In the genomic region with DNA sequence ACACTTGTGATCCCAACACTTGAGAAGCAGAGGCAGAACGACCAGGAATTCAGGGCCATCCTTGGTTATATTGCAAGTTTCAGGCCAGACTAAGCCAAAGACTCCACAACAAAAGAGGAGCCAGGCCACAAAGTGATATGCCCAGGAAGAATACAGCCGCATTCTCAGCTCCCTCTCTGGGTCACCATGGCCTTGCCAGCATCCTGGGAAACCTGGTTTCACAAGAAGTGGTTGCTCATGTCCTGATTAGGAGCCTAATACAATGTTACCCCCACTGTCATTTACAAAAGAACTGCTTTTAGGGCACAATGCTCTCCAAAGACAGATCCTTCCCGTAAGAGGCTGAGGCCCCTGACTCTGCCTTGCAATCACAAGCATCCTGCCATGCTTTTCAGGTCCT, we compare ENCODE assay signal across 16 mouse cellular contexts.
"Had no signal": no experiment of that assay in that cellular context is flagged by ENCODE, and none has a peak within 500 bp of the region (broad histone marks: within the 10 kb centered on the region; RNA-seq: fewer than 3 reads in every experiment).

No protein-coding gene starts in this region.

- H3K4me3 ChIP-seq: lung, embryonic 15.5 days; megakaryocyte, embryonic 14.5 days; midbrain, embryonic 13.5 days; midbrain, embryonic 15.5 days; neural tube, embryonic 12.5 days; stomach, embryonic 15.5 days had no signal

- H3K9ac ChIP-seq: liver, postnatal 0 days; lung, embryonic 15.5 days; midbrain, embryonic 13.5 days; midbrain, embryonic 15.5 days; neural tube, embryonic 12.5 days; stomach, embryonic 15.5 days had no signal

- H3K27me3 ChIP-seq: lung, embryonic 15.5 days; megakaryocyte, embryonic 14.5 days; midbrain, embryonic 13.5 days; midbrain, embryonic 15.5 days; neural tube, embryonic 12.5 days; stomach, embryonic 15.5 days had no signal

- H3K36me3 ChIP-seq: lung, embryonic 15.5 days; midbrain, embryonic 13.5 days; midbrain, embryonic 15.5 days; neural tube, embryonic 12.5 days; stomach, embryonic 15.5 days had no signal

- H3K4me1 ChIP-seq: lung, embryonic 15.5 days; megakaryocyte, embryonic 14.5 days; midbrain, embryonic 13.5 days; midbrain, embryonic 15.5 days; neural tube, embryonic 12.5 days; stomach, embryonic 15.5 days had no signal

- H3K27ac ChIP-seq: lung, embryonic 15.5 days; macrophage; midbrain, embryonic 13.5 days; midbrain, embryonic 15.5 days; neural tube, embryonic 12.5 days; stomach, embryonic 15.5 days; stomach, postnatal 0 days had no signal

- DNase-seq: liver, postnatal 0 days; lung, adult 2 months; lung, postnatal 14 days; lung, postnatal 36 days; right cerebral cortex, postnatal 14 days; thymus, adult 2 months; thymus, postnatal 25 days; thymus, postnatal 4 days had no signal
